Mouse (Mus musculus) fibroblast of lung, adult 2 months (primary cell): ENCODE measurements around the gene Olfr857.
"Not testable (repeated sequence)": the region's sequence is repeated elsewhere in the genome, so short reads cannot be mapped to it uniquely, and the experiment has no call there.

ENCODE experiments used
- DNase-seq: peaks from one replicate; pipeline ENCODE4 v3.0.0-alpha.2; 2011; ENCODE audit warnings: low read depth

Gene Olfr857

DNA sequence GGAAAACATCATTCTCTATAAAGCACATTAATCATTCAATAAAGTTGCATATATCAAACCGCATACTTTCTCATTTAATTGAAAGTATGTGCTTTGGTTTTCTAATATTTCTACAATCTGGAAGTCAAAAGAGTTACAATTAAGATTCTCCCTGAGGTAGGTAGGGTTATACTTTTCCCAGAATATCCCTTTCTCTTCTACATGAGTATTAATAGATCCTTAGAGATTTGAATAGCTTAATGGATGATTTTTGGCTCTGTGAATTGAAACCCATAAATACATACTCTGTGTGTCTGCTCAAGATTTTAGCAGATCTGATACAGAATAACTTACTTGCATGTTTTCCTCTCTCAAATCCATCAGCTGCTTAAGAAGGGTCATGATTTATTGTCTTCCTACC, at the start of gene Olfr857:
TSS of gene Olfr857 (plus strand) at position 301 of the 400 bp plus-strand sequence.
- DNase-seq = no peak

DNA sequence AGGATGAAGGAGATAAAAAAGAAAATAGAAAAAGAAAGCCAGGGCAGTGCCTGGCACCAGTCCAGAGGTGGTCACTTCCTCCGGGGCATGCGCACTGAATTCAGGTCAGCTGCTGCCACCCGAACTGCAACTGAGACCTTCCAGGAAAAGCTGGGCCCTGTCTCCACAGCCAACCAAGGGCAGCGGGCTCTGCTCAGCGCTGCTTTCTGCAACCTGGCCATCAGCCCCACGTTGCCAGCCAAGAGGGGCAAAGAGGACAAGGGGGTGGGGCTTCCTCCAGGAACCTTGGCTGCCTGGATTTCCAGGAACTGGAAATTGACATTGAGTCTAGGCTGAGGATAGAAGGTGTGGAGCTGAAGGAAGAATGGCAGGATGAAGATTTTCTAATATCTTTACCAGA, 19.0 kb upstream of the Olfr857 start:
- no peak for DNase-seq

DNA sequence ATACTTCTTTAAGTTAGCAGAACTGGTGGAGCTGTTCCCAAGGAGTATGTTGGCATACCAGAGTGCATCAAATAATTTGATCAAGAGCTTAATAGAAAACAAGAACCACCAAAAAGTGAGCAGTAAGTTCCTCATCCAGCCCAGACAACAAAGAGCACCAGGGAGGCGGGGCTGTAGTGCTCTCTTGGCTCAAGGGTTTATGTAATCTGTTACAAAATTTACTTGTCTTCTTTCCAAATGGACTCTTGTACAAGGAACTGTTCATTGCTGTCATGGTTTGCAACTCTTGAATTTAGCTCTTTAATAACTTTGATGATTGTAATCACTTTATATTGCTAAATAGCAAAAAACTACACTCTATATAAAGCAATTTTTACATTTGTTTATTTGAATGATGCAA, 17.8 kb upstream of the Olfr857 start:
- DNase-seq = no peak

DNA sequence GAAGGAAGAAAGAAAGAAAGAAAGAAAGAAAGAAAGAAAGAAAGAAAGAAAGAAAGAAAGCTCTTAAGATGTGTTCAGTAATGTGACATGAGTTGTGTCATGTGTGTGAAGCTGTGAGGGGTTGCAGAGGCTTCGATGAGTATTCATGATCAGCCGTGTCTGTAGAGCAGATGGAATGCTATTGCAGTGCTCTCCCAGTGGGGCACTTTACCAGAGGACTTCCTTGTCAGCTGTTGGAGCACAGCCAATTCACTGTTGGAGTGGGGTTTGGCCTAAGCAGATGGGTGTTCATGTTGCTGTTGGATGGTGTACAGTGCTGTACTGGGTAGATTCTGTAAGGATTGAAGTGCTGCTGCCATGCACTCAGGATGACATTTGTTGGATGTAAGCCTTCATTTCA, 16.8 kb upstream of the Olfr857 start:
- no peak for DNase-seq

DNA sequence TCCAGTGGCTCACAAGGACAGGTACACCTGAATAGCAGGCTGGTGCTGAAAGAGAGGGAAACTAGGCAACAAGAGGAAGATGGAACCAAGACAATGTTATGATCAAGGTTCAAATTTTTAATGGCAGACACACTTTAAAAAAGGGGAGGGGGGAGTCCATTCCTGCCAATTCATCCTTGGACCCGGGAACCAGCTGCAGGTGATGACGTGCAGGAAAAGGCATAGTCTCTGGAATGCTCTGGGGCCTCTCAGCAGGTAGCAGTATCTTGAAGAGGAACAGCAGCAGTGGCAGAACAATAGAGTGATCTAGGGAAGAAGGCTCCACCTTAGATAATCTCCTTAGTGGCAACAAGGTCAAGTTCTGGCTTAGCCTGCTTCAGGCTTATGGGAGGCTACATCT, 14.9 kb upstream of the Olfr857 start:
- DNase-seq = not testable (repeated sequence)

DNA sequence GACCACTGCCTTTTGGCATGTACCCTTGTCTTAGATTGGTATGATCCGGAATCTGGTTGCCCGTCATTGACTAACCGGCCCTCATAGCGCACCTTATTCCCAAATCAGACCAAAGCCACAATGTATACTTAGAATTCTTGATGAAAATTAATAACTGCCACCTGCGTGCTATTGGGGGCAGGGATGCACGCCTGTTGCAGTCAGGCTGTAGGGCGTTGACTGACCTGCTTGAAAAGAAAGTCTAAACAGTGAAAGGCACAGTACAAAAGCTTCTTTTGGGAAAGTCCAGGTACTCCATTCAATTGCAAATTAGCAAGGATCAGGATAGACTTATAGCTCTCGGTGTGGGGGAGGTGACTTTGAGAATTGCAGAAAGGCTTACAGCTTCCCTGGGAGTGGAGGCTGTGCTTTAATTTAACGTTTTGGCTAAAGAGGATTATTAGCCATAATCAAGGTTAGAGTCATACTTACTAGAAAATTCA, 14.3 kb upstream of the Olfr857 start:
- not testable (repeated sequence) for DNase-seq

DNA sequence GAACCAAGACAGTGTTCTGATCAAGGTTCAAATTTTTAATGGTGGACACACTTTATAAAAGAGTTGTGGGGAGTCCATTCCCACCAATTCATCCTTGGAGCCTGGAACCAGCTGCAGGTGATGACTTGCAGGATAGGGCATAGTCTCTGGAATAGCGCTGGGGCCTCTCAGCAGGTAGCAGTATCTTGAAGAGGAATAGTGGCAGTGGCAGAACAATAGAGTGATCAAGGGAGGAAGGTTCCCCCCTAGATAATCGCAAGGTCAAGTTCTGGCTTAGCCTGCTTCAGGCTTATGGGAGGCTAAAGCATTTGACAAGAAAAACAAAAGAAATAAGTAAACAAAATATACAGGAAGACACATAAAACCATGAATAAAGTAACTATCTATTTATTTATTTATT, 4.7 kb upstream of the Olfr857 start:
- DNase-seq = not testable (repeated sequence)
